Mouse (Mus musculus) stomach, adult 2 months (tissue): ENCODE results near the gene Dtx1. TPM values are rescaled to one million over a fixed set of nuclear protein-coding genes. Genes with fewer than 3 reads are reported as not detected.

ENCODE experiments used
- polyA plus RNA-seq: library from polyadenylated mRNA; depleted of rRNA; stranded (reverse); fragments of >200 nt; gene quantifications from 2 replicates; pipeline ENCODE4 v1.2.3, GENCODE M21; 2012; rRNA removed

The Dtx1 gene
- 3.1 and 5.5 TPM in 2 replicates for polyA plus RNA-seq

GRCm38 (mm10) chr5:120711827-120712226 is at the start of gene Dtx1:
TSS of gene Dtx1 (minus strand) at chr5:120711927.

GRCm38 (mm10) chr5:120749688-120750087 is 38.0 kb upstream of the Dtx1 start, which contains the start of gene Oas2:
TSS of gene Oas2 (minus strand) at chr5:120749853.

GRCm38 (mm10) chr5:120648569-120649373 is 63.0 kb downstream of the Dtx1 start, which contains the start of gene Rasal1:
TSS of gene Rasal1 (plus strand) at chr5:120648812.

GRCm38 (mm10) chr5:120634131-120634530 is 77.6 kb downstream of the Dtx1 start, which contains the start of gene Cfap73:
TSS of gene Cfap73 (minus strand) at chr5:120634235.

Other genes starting within 250 kb of the Dtx1 start
- 10.0 and 10.2 TPM in 2 replicates for gene Sdsl, start 239.1 kb downstream of the Dtx1 start, polyA plus RNA-seq
- not detected in 2 replicates for gene Sds, start 235.4 kb downstream of the Dtx1 start, polyA plus RNA-seq
- gene Plbd2, start 208.3 kb downstream of the Dtx1 start, polyA plus RNA-seq = 19.3 and 22.7 TPM in 2 replicates
- 10.5 and 16.0 TPM in 2 replicates for gene Slc8b1, start 200.8 kb downstream of the Dtx1 start, polyA plus RNA-seq
- gene Tpcn1, start 123.3 kb downstream of the Dtx1 start, polyA plus RNA-seq = 17.3 and 22.1 TPM in 2 replicates
- gene Iqcd, start 122.9 kb downstream of the Dtx1 start, polyA plus RNA-seq = 0.09 and 0.11 TPM in 2 replicates
- gene Rita1, start 99.3 kb downstream of the Dtx1 start, polyA plus RNA-seq = 22.2 and 28.6 TPM in 2 replicates
- 17.6 and 22.7 TPM in 2 replicates for gene Ddx54, start 99.2 kb downstream of the Dtx1 start, polyA plus RNA-seq
- not detected in 2 replicates for gene Cfap73, start 77.7 kb downstream of the Dtx1 start, polyA plus RNA-seq
- 2.4 and 2.5 TPM in 2 replicates for gene Rasal1, start 63.1 kb downstream of the Dtx1 start, polyA plus RNA-seq
- 4.3 and 7.3 TPM in 2 replicates for gene Oas2, start 37.9 kb upstream of the Dtx1 start, polyA plus RNA-seq
- 2.0 and 2.5 TPM in 2 replicates for gene Oas3, start 65.7 kb upstream of the Dtx1 start, polyA plus RNA-seq
- 0.11 TPM in 1 of 2 replicates, not detected in the other for gene Oas1e, start 83.6 kb upstream of the Dtx1 start, polyA plus RNA-seq
- 1.1 and 1.9 TPM in 2 replicates for gene Oas1c, start 100.6 kb upstream of the Dtx1 start, polyA plus RNA-seq
- gene Oas1f, start 135.4 kb upstream of the Dtx1 start, polyA plus RNA-seq = not detected in 2 replicates
- not detected in 2 replicates for gene Oas1h, start 149.5 kb upstream of the Dtx1 start, polyA plus RNA-seq
- gene Oas1g, start 175.7 kb upstream of the Dtx1 start, polyA plus RNA-seq = 8.6 and 10.4 TPM in 2 replicates
- gene Oas1a, start 195.6 kb upstream of the Dtx1 start, polyA plus RNA-seq = 14.3 and 16.5 TPM in 2 replicates
- gene Oas1d, start 202.6 kb upstream of the Dtx1 start, polyA plus RNA-seq = not detected in 2 replicates